Mouse (Mus musculus) MEL (cell line): ENCODE data around the gene Wdr27.

Experiments
- CHD1 ChIP-seq: IDR thresholded peaks from 2 replicates; pipeline ENCODE4 v1.6.1; 2012; ENCODE audit warnings: low read depth, mild to moderate bottlenecking, inconsistent platforms, low read length, improper control_type of control experiment
- CTCF ChIP-seq, 3 experiments: IDR thresholded peaks in 2 of 3; conservative IDR thresholded peaks in 1 of 3; 2 replicates each; pipeline ENCODE4 v1.5.1; 2011 to 2012; ENCODE audit warnings: low read length in 3 of 3, low read depth in 2 of 3, mild to moderate bottlenecking in 2 of 3, improper control_type of control experiment in 1 of 3, inconsistent platforms in 1 of 3, mixed read lengths in 1 of 3, moderate library complexity in 1 of 3; ENCODE audit not compliant: control insufficient read depth in 1 of 3, insufficient read depth in 1 of 3, poor library complexity in 1 of 3, severe bottlenecking in 1 of 3
- GATA1 ChIP-seq: IDR thresholded peaks from 2 replicates; pipeline ENCODE4 v1.6.1; 2011; ENCODE audit warnings: low read depth, low read length, improper control_type of control experiment
- JUND ChIP-seq: IDR thresholded peaks from 2 replicates; pipeline ENCODE4 v1.6.1; 2011; ENCODE audit warnings: low read depth, mild to moderate bottlenecking, improper control_type of control experiment, low read length
- NRF1 ChIP-seq: IDR thresholded peaks from 2 replicates; pipeline ENCODE4 v1.6.1; 2014; ENCODE audit warnings: low read depth, mild to moderate bottlenecking, inconsistent platforms, low read length, improper control_type of control experiment, moderate library complexity; ENCODE audit not compliant: poor library complexity, insufficient read depth, severe bottlenecking
- POLR2AphosphoS2 ChIP-seq: IDR thresholded peaks from 2 replicates; pipeline ENCODE4 v1.6.1; 2011; ENCODE audit warnings: low read length, improper control_type of control experiment
- SMC3 ChIP-seq: IDR thresholded peaks from 2 replicates; pipeline ENCODE4 v1.6.1; 2011; ENCODE audit warnings: low read depth, low read length, improper control_type of control experiment
- USF1 ChIP-seq: IDR thresholded peaks from 2 replicates; pipeline ENCODE4 v1.6.1; 2014; ENCODE audit warnings: low read depth, mild to moderate bottlenecking, inconsistent platforms, low read length, improper control_type of control experiment, moderate library complexity

DNA sequence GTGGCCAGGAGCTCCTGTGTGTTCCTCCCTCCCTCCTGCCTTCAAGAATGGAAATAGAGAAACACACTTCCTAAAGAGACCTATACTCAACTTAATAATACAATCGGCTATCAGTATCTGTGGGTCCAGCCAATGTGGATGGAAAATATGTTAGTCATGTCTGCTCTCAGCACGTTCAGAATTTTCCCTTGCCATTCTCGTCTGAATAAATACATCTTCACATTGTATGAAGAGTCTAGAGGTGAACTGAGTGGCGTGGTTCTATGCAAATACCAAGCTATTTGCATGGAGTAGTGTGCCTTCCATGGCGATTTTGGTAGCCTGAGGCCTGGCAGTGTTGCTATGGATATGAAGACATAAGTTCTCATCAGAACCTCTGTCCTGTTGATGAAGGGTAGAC is 172.6 kb downstream of the Wdr27 start:
- TF ChIP-seq SMC3 (no peak), GATA1 (no peak), CTCF (IDR thresholded peaks at IDR 0.05 in 2 of 3, conservative IDR thresholded peaks at IDR 0.05 in 1 of 3; ENCODE audit: control insufficient read depth in 1 of 3, insufficient read depth in 1 of 3, low read depth in 2 of 3, low read length in 3 of 3, poor library complexity in 1 of 3, severe bottlenecking in 1 of 3) (no peak), JUND (no peak), NRF1 (no peak), CHD1 (no peak), USF1 (no peak), POLR2AphosphoS2 (no peak)
